Mouse (Mus musculus): ENCODE measurements at regions not wholly inside any gene's neighbourhood (a gene's known extent, or its start where the extent isn't known, plus 50 kb on each side); places are given as distances from the start of the nearest gene placed in this dataset.
A peak's percentile ranks its signal among the peaks of the same experiment; 100 is the strongest.

DNA sequence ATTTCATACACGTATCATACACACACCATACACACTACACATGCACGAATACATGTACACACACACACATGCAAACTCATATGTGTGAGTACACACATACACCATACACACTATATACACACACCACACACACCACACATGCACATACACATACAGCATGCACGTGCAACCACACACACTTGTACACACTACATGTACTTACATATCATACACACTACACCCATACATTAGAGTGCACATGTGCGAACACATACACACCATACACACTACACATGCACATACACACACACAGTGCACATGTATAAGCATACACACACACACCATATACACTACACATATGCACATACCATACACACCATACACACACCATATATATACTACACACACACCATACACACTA lies 117.5 kb downstream of the Psmg1 start:
- no peak for DNase-seq

DNA sequence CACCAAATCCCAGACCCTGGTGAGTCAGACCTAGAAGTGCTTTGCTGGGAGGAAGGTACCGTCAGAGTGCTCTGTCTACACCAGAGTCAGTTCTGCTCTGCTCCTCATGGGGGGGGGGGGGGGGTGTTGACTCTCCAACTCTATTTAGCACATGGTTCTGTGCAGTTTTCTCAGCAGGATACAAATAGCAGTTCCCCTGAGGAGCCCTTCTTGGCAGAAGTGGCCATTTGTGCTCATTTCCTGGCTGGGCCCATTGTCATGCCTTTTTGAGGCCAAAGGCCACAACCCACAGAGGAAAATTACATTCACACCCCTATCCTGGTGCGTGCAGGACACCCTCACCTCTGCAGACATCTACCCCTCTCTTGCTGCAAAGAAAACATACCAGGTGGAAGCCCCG lies 118.3 kb downstream of the Psmg1 start:
- DNase-seq = no peak

DNA sequence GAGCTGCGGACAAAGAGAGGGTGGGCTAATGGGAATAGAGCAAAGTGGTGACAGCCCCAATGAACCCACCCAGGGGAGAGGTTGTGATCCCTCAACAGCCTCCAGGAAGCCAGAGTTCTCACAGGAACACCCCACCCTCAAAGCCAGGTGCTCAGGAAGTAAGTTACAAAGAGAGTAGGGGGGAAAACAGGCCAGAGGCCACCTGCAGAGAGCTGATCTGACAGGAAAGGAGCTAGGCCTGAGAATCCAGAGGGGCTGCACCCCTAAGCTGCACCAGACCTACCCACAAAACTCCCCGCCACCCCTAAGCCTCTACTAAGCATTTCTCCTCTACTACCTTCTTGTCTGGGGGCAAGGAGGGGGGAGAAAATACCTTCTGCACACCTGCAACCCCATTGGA lies 120.5 kb downstream of the Psmg1 start:
- DNase-seq = no peak

DNA sequence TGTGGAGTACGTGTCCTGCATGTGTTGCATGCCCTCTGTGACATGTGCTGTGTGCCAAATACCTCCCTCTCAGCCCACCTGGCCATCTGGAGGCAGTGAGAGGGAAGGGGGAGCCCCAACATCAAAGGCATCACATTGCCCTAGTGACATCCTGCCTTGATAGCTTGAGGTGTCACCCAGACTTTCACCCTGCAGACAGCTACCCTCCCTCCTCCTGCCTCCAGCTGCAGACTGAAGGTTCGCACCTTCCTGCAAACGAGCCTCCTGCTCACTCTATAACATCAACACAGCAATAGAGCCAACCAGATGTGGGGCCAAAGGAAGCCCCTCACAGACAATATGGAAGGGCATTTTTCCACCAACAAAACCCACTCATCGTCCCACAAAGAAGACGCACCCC lies 121.3 kb downstream of the Psmg1 start:
- no peak for DNase-seq

DNA sequence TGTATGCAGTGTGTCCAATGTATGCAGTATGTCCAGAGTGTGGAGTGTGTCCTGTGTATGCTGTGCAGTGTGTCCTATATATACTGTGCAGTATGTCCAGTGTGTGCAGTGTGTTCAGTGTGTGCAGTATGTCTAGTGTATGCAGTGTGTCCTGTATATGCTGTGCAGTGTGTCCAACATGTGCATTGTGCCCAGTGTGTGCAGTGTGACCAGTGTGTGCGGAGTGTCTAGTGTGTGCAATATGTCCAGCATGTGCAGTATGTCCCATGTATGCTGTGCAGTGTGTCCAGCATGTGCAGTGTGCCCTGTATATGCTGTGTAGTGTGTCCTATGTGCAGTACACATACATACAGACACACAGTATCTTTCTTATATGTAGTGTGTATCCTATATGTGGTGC lies 121.9 kb downstream of the Psmg1 start:
- no peak for DNase-seq

DNA sequence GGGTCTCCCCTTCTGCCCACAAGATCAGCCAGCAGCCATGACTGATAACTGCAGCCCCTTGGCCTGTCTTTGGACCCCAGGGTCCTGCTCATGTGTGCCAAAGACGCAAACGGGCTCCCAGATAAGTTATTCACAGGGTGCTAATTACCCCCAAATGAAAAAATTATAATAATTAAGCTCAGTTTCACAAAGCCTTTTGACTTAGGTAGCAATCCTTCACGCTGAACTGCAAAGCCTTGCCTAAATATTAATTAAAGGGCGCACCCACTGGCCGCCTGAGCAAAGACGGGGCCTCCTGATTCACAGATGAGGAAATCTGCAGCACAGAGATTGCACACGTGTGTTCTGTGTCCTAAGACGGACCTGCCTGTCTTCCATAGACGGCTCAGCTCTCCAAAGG lies 123.2 kb downstream of the Psmg1 start:
- no peak for DNase-seq

DNA sequence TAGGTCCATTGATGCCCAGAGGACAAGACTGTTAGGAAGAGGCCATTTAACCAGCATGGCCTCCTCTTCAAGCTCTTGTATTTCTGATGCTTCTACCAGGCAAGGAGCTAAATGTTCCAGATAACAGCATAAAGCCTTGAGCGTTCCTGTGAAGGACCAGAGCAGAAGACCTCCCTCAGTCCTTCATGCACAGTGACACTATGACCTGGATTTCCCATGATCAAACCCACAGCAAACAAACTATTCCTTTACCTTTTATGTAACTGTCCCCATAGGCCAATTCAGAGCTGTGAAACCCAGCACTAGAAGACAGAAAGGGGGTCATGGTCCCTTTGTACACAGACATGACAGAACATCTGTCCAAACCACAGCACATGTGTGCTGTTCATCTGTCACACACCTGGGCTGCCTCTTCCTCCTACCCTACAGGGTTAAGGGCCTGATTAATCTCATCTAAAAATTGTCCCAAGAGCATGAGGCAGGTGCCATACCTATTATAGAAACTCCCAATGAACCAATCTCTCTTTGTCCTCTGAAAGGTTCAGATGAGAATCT lies 123.8 kb downstream of the Psmg1 start:
- no peak for DNase-seq

DNA sequence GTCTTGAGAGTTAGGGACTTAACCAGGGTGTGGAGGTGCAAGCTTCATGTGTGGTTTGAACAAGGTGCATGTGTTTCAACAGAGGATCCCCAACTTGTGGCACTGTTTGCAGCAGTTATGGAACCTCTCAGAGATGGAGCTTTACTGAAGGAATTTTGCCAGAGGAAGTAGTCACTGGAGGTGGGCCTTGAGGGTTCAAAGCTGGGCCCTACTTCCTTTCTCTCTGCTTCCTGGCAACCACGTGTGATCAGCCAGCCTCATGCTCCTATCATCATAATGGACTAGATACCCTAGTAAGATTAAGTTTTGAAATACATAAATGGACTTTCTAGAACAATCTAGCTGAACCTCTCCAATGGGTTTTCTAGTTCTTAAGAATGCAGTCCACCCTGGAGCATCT lies 125.2 kb downstream of the Psmg1 start:
- no peak for DNase-seq

DNA sequence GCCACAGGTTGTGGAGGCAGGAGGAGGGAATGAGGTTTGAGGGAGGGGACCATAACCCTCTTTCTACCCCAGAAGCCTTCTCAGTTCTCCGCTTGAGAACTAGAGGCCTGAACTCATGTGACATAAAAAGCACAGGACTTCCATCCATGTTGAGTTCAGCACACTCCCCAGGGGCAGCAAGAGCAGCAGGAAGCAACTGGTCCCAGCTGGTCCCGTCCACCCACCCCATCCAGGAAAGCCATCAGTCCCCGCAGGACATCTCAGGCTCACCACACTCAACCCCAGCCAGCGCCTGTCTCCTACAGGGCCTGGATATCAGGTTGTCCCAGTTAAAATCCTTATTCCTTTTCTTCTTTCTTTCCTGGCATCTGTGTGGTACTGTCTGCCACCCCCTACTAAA lies 126.1 kb downstream of the Psmg1 start:
- DNase-seq = no peak

DNA sequence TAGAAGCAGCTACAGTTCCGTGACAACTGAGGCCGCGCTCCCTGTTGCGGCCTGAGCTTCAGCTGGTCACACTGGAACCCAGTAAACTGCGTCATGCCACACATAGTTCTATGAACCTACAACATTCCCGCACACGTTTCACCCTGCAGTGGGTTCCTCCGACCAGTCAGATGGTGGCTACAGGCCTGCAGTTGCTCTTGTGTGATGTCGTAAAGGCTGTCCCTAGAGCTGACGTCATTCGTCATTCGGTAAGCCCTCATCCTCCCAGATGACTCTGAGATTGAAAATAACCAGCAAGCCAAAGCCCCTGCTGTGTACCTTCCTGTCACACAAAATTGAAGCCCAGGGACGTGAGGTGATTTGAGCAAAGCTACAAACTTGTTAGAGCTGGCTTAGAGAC lies 126.7 kb downstream of the Psmg1 start:
- DNase-seq = no peak

DNA sequence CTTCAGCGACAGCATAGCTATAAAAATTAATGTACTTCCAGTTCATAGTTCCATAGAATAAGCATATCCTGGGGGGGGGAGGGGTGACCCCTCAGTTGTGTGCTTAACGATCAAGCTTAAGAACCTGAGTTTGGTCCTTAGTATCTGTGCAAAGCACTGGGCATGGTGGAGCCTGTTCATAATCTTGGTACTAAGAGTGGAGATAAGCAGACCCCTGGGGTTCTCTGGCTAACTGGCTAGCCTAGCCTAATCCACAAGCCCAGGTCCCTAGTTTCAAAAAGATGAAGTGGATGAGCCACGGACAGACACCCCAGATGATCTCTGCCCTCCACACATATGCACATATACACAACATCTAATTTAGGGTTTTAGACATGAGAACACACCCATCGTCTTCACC lies 127.2 kb downstream of the Psmg1 start:
- DNase-seq = no peak

DNA sequence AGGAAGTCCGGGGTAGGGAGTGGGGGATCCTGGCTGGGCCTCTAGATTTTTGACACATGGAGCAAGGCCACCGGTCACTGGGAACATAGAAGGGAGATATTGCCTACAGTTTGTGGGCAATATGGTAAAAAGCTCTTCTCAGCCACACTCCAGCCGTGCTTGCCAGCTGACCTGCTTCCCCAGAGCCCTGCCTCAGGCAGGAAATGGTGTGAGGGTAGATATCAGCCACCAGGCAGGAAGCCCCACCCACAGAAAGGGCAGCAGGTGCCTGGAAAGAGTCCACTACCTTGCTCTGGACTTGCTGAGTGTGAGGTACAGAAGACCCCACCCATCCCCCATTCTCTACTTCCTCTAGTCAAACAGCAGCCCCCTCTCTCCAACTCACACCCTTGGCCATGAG lies 128.1 kb downstream of the Psmg1 start:
- peak; percentile 42 to 55 for DNase-seq

DNA sequence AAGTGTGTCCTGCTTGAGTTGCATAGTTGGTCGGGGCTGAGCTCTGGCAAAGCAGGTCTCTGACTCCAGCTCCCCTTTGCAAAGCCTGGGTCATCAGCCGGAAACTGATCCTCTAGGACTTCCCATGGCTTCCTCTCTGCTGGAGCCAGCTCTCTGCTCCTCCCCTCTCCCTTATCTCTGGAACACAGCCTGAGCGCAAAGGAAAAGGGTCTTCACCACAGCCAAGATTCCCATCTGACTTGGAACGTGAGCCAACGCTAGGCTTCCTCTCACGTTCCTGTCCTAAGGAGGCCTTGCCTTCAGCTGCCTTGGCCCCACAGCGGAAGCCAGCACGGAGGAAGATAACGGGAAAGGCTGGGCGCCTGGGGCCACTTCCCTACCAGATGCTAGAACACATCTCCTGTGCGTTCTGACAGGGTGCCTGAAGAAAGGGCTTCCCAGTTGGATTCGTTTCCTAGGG lies 129.5 kb downstream of the Psmg1 start:
- DNase-seq = peak; percentile 84 to 89

DNA sequence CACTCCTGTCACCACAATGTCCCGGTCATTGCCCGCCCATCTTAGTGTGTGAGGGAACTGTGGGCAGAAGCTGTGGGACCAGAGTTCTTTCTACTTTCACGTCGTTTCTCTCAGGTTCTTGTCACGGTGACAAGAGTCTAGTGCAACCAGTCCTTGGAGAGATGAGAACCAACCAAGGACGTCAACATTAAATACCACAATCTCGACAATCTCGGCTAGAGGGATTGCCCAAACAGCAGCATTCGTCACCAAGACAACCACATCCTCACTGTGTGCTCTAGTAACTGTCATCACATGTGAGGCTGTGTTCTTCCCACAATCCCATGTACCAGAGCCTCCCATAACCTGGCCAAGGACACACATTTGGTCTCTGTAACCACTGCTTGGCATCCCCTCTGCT lies 129.9 kb downstream of the Psmg1 start:
- no peak for DNase-seq

DNA sequence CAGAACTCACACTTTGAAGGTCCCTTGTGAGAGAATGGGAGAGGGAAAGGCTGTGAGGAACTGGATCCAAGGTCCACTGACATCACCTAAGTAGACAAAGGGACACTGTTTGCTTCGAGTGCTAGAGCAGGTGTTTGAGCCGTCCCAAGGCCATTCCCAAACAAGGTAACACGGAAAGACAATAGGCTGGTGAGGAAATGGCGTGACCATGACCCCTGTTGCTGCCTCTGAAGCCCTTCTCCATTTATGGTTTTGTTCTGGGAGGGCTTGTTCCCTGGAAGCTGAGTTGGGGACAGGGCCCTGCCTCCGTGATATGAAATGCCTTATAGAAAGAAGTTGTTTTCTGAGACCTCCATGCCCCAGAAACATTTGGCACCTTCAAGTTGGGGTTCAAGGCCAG lies 130.6 kb downstream of the Psmg1 start:
- DNase-seq = no peak

DNA sequence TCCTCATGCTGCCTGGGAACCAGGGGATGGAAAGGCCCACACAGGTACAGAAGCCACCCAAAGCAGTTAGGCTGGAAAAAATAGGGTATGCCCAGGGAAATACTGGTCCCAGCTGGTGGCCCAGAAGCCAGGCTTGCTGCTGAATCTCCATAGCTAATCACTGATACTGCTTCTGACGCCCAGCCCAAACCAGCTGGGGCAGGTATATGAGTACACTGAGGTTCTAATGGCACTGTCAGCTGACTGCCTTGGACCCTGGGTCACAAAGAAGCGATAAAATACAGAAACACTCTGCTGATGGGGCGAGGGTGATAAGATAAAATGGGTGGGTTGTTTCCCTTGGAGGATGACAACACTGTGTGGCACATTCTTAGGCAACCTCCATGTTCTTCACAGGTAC lies 133.4 kb downstream of the Psmg1 start:
- DNase-seq = no peak

DNA sequence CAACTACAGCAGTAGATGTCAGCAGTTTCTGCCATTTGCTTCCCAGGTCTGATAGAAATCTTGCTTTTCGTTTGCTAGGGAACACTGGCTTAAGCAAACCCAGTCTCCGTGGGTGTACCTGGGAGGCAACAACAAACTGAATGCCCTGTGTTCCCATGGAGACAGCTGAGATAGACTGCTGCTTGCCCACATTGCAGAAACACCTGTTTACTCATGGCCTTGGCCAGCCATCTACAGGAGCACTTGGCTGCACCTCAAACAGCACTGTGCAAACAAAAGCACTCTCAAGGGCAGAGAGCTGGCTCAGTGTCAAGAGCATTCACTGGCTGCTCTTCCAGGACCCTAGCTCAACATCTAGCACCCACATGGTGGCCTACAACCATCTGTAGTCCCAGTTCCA lies 135.5 kb downstream of the Psmg1 start:
- peak; percentile 90 to 94 for DNase-seq

DNA sequence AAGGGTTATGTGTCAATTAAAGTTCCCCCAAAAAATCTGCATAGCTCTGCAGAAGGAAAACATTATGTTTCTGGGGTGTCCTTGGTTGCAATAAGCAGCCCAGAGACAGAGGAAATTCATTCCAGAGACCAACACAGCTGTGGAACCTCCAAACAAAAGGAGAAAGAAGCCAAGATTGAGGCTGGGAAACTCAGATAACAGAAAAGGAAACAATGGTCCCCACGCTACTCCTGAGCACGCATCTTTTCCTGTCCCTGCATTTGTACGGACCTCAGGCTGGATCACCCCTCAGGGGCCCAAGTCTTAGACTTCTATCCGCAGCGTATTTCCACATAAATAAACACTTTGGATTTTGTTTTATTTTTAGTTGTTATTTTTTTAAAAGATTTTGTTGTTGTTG lies 138.9 kb downstream of the Psmg1 start:
- peak in 1 of 2 experiments; percentile 29 for DNase-seq

DNA sequence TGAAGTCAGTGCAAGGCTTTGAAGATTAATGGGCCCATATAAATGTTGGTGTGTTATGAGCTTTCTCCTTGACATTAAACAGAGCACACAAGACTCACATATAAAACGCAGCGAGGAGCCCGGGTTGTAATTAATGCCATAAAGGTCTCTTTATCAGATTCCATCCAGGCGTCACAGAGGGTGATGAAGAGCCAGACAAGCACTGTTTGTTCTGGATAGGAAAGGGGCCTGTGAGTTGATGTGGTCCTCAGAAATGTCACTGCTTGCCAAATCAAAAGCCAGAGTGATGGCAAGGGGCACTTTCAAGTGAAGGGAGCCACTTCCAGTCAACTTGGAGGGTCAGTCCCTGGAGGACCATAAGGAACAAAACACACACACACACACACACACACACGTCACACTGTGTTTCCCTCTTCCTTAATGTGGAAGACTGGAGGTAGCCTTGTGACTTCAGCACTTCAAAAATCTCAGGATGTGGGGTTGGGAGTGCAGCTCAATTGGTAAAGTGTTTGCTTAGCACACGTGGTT lies 142.1 kb downstream of the Psmg1 start:
- peak; percentile 60 to 75 for DNase-seq

DNA sequence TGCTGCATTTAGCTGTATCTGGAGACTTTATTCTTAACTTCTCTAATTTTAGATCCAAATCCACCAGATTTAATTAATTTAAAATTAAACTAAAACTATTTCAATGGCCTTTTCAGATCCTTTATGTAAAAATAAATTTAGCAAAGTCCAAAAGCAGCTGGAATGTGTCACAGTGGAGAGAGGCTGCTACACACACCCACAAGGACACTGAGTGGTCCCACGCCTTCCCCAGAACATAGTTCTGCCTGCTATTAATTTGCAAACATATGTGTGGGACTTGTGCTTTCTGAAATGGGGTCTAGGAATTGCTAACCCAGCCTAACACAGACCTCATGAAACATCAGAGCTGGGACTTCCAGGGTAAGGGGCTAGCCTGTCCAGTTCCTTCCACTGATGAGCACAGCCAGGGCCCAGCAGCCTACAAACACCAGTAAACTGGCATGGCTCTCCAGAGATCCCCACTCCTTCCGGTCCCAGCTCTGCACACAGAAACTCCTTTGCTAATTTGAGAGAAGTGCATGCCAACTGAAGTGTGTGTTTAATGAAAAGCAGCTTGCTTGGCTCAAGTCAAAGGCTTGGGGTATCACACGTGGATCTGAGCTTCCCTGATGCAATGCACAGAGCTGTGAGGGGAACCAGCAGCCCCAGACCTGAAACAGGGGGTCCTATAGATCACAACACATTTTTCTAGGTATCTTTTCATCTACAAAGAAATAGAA lies 142.8 kb downstream of the Psmg1 start:
- peak in 1 of 2 experiments; percentile 26 for DNase-seq

DNA sequence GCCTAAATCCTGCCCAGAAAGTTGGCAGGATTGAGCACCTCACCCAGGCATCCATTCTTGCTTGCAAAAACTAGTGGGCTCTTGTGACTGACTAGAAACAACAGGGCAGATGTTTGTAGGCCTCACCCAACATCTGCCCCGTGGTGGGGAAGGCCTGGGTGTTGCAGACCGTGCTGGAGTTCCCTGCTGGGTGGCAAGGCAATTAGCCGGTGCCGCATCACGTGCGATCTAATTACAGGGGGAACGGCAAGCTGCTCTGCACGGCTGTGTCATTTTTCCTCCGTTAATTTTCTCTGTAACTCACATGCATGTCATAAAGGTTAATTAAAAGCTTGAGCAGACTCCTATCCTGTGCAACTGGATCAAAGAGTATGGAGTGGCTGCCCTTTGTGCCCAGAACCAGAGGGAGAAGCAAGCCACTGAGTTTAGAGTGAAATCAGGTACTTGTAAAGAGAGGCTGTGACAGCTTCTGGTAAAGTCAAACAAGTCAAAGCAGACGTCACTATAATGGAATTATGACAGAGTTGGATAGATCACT lies 143.5 kb downstream of the Ets2 start:
- no peak for DNase-seq

DNA sequence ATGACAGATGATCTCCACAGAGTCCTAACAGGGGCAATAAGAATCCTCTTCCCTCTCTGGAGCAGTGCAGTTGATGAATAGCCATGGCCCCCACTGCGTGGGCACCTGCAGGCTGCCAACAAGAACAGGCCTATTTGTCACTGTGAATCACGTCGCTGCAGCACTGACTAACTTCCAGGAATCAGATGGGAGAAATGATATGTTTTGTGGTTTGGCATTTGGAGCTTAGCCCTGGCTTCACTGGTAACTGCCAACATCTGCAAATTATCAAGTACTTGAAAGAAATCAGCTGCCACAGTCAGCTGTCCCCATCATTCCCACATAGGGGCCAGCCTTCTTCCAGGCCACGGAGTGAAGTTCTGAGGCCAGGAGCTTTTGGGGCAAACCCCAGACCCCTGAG lies 142.8 kb downstream of the Ets2 start:
- DNase-seq = no peak

DNA sequence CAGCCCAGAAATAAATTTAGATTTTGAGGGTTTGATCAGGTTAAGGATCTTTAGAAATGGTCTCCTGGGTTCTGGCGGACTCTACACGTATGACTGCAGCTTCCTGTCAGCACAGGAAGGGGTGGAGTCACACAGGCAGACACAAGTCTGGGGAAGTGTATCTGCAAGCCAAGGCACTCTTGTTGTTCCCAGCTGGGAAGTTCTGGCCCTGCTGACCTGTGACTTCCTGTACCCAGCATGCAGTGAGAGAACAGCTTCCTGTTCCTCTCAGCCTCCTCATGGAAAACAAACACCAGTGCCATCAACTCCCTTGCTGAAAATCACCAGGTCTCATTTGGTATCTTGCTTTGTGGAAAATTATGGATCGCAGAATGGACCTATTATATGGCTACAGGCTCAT lies 140.9 kb downstream of the Ets2 start:
- DNase-seq = no peak

DNA sequence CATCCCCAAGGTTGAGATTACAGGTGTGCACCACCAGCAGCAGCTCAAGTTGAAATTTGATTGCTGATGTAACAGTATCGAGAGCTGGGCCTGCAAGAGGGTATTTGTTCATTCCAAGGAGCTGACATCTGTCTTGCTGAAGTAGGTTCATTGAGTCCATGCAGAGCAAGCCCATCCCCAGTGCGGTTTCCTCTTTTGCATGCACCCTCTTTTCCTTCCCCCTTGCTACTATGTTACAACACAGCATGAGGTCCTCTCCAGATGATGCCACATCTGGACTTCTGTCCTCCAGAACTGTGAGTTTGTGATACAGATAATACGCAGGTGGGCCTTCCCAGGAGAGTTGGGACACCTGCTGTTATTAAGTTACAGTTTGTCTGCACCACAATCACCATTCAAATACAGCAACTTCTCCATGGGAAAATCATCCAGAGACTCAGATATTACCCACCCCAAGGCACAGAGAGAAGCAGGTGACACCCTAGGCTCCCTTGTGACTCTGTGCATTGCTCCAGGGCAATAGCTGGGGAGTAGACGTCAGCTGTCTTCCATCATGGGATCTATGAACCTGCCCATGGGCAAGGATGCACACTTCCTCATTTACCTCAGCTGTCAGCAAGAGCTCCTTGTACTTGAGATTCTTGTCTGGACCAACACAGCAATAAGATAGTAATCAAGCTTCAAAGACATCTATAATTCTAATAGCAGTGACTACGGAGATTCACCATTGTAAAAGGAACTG lies 137.8 kb downstream of the Ets2 start:
- DNase-seq = no peak

Measured in lung, adult 18-20 months (tissue).